8 mouse cellular contexts compared by ENCODE assay signal in the genomic region with DNA sequence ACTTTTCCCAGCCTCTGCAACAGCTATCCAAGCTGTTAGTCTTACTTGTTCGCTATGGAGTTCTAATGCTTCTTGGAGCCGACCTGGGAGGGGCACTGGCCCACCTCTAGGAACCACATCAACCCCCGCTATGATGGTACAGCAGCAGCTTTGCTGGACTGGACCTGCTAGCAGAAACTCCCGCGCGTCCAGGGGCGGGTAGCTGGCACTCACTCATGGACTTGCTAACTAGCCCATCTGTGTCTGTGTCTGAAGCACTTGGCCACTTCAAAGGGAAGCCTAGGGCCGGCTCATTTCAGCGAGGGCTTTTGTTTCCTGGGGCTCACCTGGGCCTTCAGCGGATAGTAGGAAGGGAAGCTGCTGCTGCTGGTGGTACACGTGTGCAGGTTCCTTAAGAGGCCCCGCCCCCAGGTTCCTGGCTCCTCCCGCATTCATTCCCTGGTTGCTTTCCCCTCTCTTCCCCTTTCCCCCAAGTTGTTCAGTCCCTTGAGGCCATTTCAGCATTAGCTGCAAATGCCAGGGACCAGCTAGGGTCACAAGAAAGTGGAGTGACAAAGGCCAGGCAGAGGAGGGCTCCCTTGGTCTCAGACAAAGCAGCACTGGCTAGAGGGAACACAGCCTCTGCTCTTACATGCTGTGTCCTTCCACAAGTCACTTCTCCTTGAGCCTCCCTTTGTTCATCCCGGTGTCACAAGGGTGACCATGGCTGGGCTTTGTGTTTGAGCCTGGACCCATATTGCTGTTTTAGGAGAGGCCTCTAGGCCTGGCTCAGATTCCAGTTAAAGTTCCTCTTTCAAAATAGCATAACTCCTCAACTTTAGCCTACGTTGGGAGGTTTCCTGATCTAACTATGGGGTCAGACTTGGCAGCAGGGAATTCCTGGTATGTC. TPM values are rescaled to one million over a fixed set of nuclear protein-coding genes. Genes with fewer than 3 reads are reported as not detected.
DNase-seq lines count a peak whose midpoint lies in the region; ATAC-seq and TF ChIP-seq lines count a peak whose summit lies in the region.

Gene Lgals12, minus strand, starts transcription at position 393 of the 889 bp plus-strand sequence.

- peaks cover 15% of the 10 kb centered on the region for H3K27me3 ChIP-seq in liver, embryonic 11.5 days (replicated peaks; ENCODE audit: control insufficient read depth, insufficient read depth, low read length)
- peaks cover 41% of the 10 kb centered on the region for H3K27me3 ChIP-seq in forebrain, embryonic 12.5 days
- H3K27me3 ChIP-seq in intestine, embryonic 16.5 days (replicated peaks; ENCODE audit: control insufficient read depth, insufficient read depth, low read length), result no peaks in the 10 kb centered on the region

- peaks cover 9% of the 10 kb centered on the region for H3K4me1 ChIP-seq in liver, embryonic 11.5 days (replicated peaks; ENCODE audit: control insufficient read depth, insufficient read depth, low read length)
- peaks cover 32% of the 10 kb centered on the region for H3K4me1 ChIP-seq in forebrain, embryonic 12.5 days
- H3K4me1 ChIP-seq in intestine, embryonic 16.5 days (ENCODE audit: control insufficient read depth, insufficient read depth, low read length), result peaks cover 22% of the 10 kb centered on the region
- H3K4me1 ChIP-seq in lung, adult 2 months (ENCODE audit: control insufficient read depth, insufficient read depth, low read length), result peaks cover 9% of the 10 kb centered on the region

- TF ChIP-seq CTCF in lung, adult 2 months (IDR thresholded peaks at IDR 0.05; ENCODE audit: insufficient read depth, low read length), result no peak

- TF ChIP-seq POLR2A in lung, adult 2 months (IDR thresholded peaks at IDR 0.05; ENCODE audit: borderline replicate concordance, extremely low read depth, low read depth, low read length), result no peak

- no peak within 1 kb of the TSS for H3K27ac ChIP-seq in liver, embryonic 11.5 days (ENCODE audit: low read depth, low read length)
- peak within 1 kb of the TSS; percentile 93 for H3K27ac ChIP-seq in forebrain, embryonic 12.5 days
- H3K27ac ChIP-seq in intestine, embryonic 16.5 days (ENCODE audit: low read length), result peak within 1 kb of the TSS; percentile 89

- no peak within 1 kb of the TSS for H3K9ac ChIP-seq in liver, embryonic 11.5 days (ENCODE audit: low read depth, low read length)
- H3K9ac ChIP-seq in forebrain, embryonic 12.5 days, result peak within 1 kb of the TSS; percentile 49; the same call in 1 of the 2 replicates
- H3K9ac ChIP-seq in intestine, embryonic 16.5 days (ENCODE audit: low read depth, low read length), result peak within 1 kb of the TSS; percentile 45

- no peaks in the 10 kb centered on the region for H3K9me3 ChIP-seq in liver, embryonic 11.5 days (ENCODE audit: control insufficient read depth, low read length)
- no peaks in the 10 kb centered on the region for H3K9me3 ChIP-seq in forebrain, embryonic 12.5 days
- H3K9me3 ChIP-seq in intestine, embryonic 16.5 days (ENCODE audit: control insufficient read depth, low read length), result no peaks in the 10 kb centered on the region

- H3K4me3 ChIP-seq in liver, embryonic 11.5 days (ENCODE audit: low read depth, low read length), result peak within 1 kb of the TSS; percentile 20
- H3K4me3 ChIP-seq in forebrain, embryonic 12.5 days (replicated peaks), result peak within 1 kb of the TSS; percentile 28
- H3K4me3 ChIP-seq in intestine, embryonic 16.5 days (ENCODE audit: low read length), result peak within 1 kb of the TSS; percentile 30
- peak within 1 kb of the TSS; percentile 25 for H3K4me3 ChIP-seq in lung, adult 2 months (replicated peaks; ENCODE audit: extremely low read depth, low read depth, low read length)

- H3K4me2 ChIP-seq in liver, embryonic 11.5 days, result peak within 1 kb of the TSS; percentile 57
- peak within 1 kb of the TSS; percentile 61 for H3K4me2 ChIP-seq in forebrain, embryonic 12.5 days
- peak within 1 kb of the TSS; percentile 74 for H3K4me2 ChIP-seq in intestine, embryonic 16.5 days (ENCODE audit: low read depth, low read length)

- 9% methylated on average over 15 of the region's 15 CpGs for WGBS in liver, embryonic 11.5 days
- 6% methylated on average over 15 of the region's 15 CpGs for WGBS in forebrain, embryonic 12.5 days
- WGBS in intestine, embryonic 16.5 days, result 6% methylated on average over 15 of the region's 15 CpGs
- WGBS in lung, adult 2 months, result 10% methylated on average over 15 of the region's 15 CpGs

- no peaks in the 10 kb centered on the region for H3K36me3 ChIP-seq in liver, embryonic 11.5 days (ENCODE audit: control insufficient read depth, insufficient read depth, low read length)
- no peaks in the 10 kb centered on the region for H3K36me3 ChIP-seq in forebrain, embryonic 12.5 days (replicated peaks)
- no peaks in the 10 kb centered on the region for H3K36me3 ChIP-seq in intestine, embryonic 16.5 days (ENCODE audit: control insufficient read depth, insufficient read depth, low read length)

- DNase-seq in liver, embryonic 11.5 days (ENCODE audit: low spot score), result peak; percentile 10
- DNase-seq in liver, result no peak
- peak; percentile 28 for DNase-seq in lung, adult 2 months
- DNase-seq in right cerebral cortex, adult 2 months (ENCODE audit: low spot score in 2 of 2), result peak; percentile 58 to 70
- DNase-seq in thymus, adult 18-20 months, result no peak

- ATAC-seq in liver, embryonic 11.5 days (replicated peaks; ENCODE audit: low FRiP score), result no peak
- ATAC-seq in forebrain, embryonic 12.5 days (ENCODE audit: low FRiP score), result peak; percentile 28
- ATAC-seq in intestine, embryonic 16.5 days, result peak; percentile 55
- ATAC-seq in erythroblast, adult 5-6 weeks (replicated peaks; ENCODE audit: low FRiP score, poor library complexity, severe bottlenecking), result no peak

RNA-seq across cellular contexts. Expression of gene Lgals12, which starts in this region (rescaled TPM):
- polyA plus RNA-seq in liver, embryonic 11.5 days (2014; fragmentation: Nextera tagmentation; extraction: Ambion mirVana), result not detected in 2 replicates
- 0.08 and 0.10 TPM in 2 replicates for polyA plus RNA-seq in forebrain, embryonic 12.5 days (2016; fragmentation: Nextera tagmentation; extraction: Ambion mirVana)
- polyA plus RNA-seq in intestine, embryonic 16.5 days (2015; fragmentation: Nextera tagmentation; extraction: Ambion mirVana), result 1.8 and 2.0 TPM in 2 replicates
- 3.2 and 6.0 TPM in 2 replicates for polyA plus RNA-seq in lung, adult 2 months (2012; rRNA removed)
- total RNA-seq in erythroblast, adult 5-6 weeks (2015; ENCODE audit: low replicate concordance), result not detected in 2 replicates
- total RNA-seq in erythroblast, adult 5-6 weeks (2017; ENCODE audit: low replicate concordance), result not detected in 2 replicates

Comparison
In these comparisons a context has a peak if more than half of its experiments do, and no peak if none do; other contexts are left out.
1. Peak in DNase-seq, H3K4me3 ChIP-seq and H3K4me2 ChIP-seq in liver, embryonic 11.5 days; RNA of the gene not detected or under 1 TPM.
2. Peak in ATAC-seq, H3K4me3 ChIP-seq, H3K27ac ChIP-seq, H3K9ac ChIP-seq and H3K4me2 ChIP-seq in forebrain, embryonic 12.5 days; RNA of the gene not detected or under 1 TPM.
3. DNase-seq: peak in lung, adult 2 months (single experiment) and right cerebral cortex, adult 2 months (2 of 2); none in liver (single experiment) and thymus, adult 18-20 months (0 of 2).
4. Peak in every context shown above with its lines, with median percentiles within 50 percentile points of each other: H3K4me2 ChIP-seq and H3K4me3 ChIP-seq.